Comparison of ENCODE assay signal across 1 mouse cellular context in the genomic region with DNA sequence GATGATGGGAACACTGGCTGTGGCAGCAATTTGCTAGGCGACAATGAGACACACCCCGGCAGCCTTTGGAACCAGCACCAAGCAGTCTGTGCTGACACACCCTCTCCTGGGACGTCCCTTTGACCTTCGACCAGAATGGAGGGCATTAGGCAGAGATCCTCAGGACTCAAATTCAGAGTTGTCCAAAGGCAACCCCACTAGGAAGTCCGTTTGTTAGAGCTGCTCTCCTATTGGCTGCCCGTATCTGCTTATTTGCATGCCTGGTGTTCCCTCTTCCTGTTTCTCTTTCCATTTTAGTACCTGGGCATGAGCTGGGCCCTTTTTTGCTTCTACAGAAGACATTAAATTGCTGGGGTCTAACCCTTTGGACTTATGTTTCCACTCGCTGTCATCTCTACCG.
A peak's percentile ranks its signal among the peaks of the same experiment; 100 is the strongest.
TF ChIP-seq lines count a peak whose summit lies in the region.

No protein-coding gene starts in this region.

TF ChIP-seq in CH12.LX, 34 proteins besides CTCF, POLR2A, EP300 and RAD21 (continued from another document):
- TF ChIP-seq USF2 (conservative IDR thresholded peaks at IDR 0.05; ENCODE audit: low read depth, low read length), result no peak
- no peak for TF ChIP-seq ETS1 (conservative IDR thresholded peaks at IDR 0.05; ENCODE audit: low read depth, low read length)
- no peak for TF ChIP-seq GABPA (IDR thresholded peaks at IDR 0.05; ENCODE audit: insufficient replicate concordance, low read depth, low read length)
- no peak for TF ChIP-seq JUND (conservative IDR thresholded peaks at IDR 0.05; ENCODE audit: low read depth, low read length)
- TF ChIP-seq SMC3 (IDR thresholded peaks at IDR 0.05; ENCODE audit: low read depth, low read length), result no peak
- no peak for TF ChIP-seq CHD2 (IDR thresholded peaks at IDR 0.05; ENCODE audit: low read length)
- peak; percentile 50; the same call in 1 of the 2 replicates for TF ChIP-seq MEF2A (IDR thresholded peaks at IDR 0.05; ENCODE audit: borderline replicate concordance, low read depth, low read length)
- TF ChIP-seq TBP (conservative IDR thresholded peaks at IDR 0.05; ENCODE audit: low read depth, low read length), result no peak
- TF ChIP-seq TCF12 (IDR thresholded peaks at IDR 0.05; ENCODE audit: low read depth, low read length), result no peak
- no peak for TF ChIP-seq MAZ (IDR thresholded peaks at IDR 0.05; ENCODE audit: low read depth, low read length)
- TF ChIP-seq BHLHE40 (IDR thresholded peaks at IDR 0.05; ENCODE audit: low read depth, low read length), result no peak
- TF ChIP-seq ZKSCAN1 (IDR thresholded peaks at IDR 0.05; ENCODE audit: borderline replicate concordance, low read depth, low read length), result no peak
- TF ChIP-seq JUN (IDR thresholded peaks at IDR 0.05; ENCODE audit: insufficient read depth, low read depth, low read length), result no peak
